Mouse (Mus musculus): ENCODE results near the gene Lcn12. TPM values are rescaled to one million over a fixed set of nuclear protein-coding genes. Genes with fewer than 3 reads are reported as not detected.

Gene Lcn12
- polyA plus RNA-seq, 1 experiment from 2014 or later, result not detected

GRCm38 (mm10) chr2:25504538-25504937, 10.8 kb upstream of the Lcn12 start:
- Histone ChIP-seq H3K27me3 (ENCODE audit: low read depth, poor library complexity, severe bottlenecking) (no peaks in the 10 kb centered on the region), H3K9me3 (replicated peaks) (no peaks in the 10 kb centered on the region), H3K4me3 (no peak overlapping the region), H3K4me1 (peaks cover 24% of the 10 kb centered on the region), H3K27ac (replicated peaks) (no peak overlapping the region), H3K36me3 (peaks cover 41% of the 10 kb centered on the region)
- 97% methylated on average over 19 of the region's 19 CpGs for WGBS
- DNase-seq (ENCODE audit: low spot score), result no peak

- Histone ChIP-seq H3K36me3 (peaks cover 41% of the 10 kb centered on the region), H3K9me3 (replicated peaks) (no peaks in the 10 kb centered on the region), H3K27ac (replicated peaks) (no peak overlapping the region), H3K4me3 (no peak overlapping the region), H3K27me3 (ENCODE audit: low read depth, poor library complexity, severe bottlenecking) (no peaks in the 10 kb centered on the region), H3K4me1 (peaks cover 30% of the 10 kb centered on the region)
- 84% methylated on average over 3 of the region's 3 CpGs for WGBS
- DNase-seq (ENCODE audit: low spot score), result no peak
These were observed 9.0 kb upstream of the Lcn12 start for GRCm38 (mm10) chr2:25502726-25503125.

- DNase-seq (ENCODE audit: low spot score), result no peak
- Histone ChIP-seq H3K9me3 (replicated peaks) (no peaks in the 10 kb centered on the region), H3K27ac (replicated peaks) (peak within 1 kb of the TSS; percentile 96), H3K36me3 (peaks cover 41% of the 10 kb centered on the region), H3K27me3 (ENCODE audit: low read depth, poor library complexity, severe bottlenecking) (no peaks in the 10 kb centered on the region), H3K4me1 (peaks cover 31% of the 10 kb centered on the region), H3K4me3 (peak within 1 kb of the TSS; percentile 88)
- 77% methylated on average over 20 of the region's 20 CpGs for WGBS
These were observed 8.1 kb upstream of the Lcn12 start, which contains the start of gene C8g for GRCm38 (mm10) chr2:25501593-25502486. TSS of gene C8g (minus strand) at chr2:25501719.

- Histone ChIP-seq H3K4me1 (peaks cover 31% of the 10 kb centered on the region), H3K36me3 (peaks cover 36% of the 10 kb centered on the region), H3K9me3 (replicated peaks) (no peaks in the 10 kb centered on the region), H3K27ac (replicated peaks) (peak within 1 kb of the TSS; percentile 96), H3K4me3 (peak within 1 kb of the TSS; percentile 88), H3K27me3 (ENCODE audit: low read depth, poor library complexity, severe bottlenecking) (no peaks in the 10 kb centered on the region)
- WGBS, result 2% methylated on average over 42 of the region's 44 CpGs
- peak; percentile 96 for DNase-seq (ENCODE audit: low spot score)
These were observed 7.1 kb upstream of the Lcn12 start, which contains the start of gene Fbxw5 for GRCm38 (mm10) chr2:25500576-25501405. TSS of gene Fbxw5 (plus strand) at chr2:25500750.

- H3K4me3 ChIP-seq, result peak overlapping the region; percentile 88
- peaks cover 29% of the 10 kb centered on the region for H3K36me3 ChIP-seq
- H3K27me3 ChIP-seq (ENCODE audit: low read depth, poor library complexity, severe bottlenecking), result no peaks in the 10 kb centered on the region
- 75% methylated on average over 6 of the region's 6 CpGs for WGBS
- no peaks in the 10 kb centered on the region for H3K9me3 ChIP-seq (replicated peaks)
- H3K27ac ChIP-seq (replicated peaks), result peak overlapping the region; percentile 96
- peaks cover 31% of the 10 kb centered on the region for H3K4me1 ChIP-seq
- no peak for DNase-seq (ENCODE audit: low spot score)
These were observed 6.4 kb upstream of the Lcn12 start for GRCm38 (mm10) chr2:25500071-25500575.

- 0 out of 2 replicates have a peak overlapping the region, but pooled peaks have one; percentile 12 for H3K4me3 ChIP-seq
- no peak for DNase-seq (ENCODE audit: low spot score)
- H3K9me3 ChIP-seq (replicated peaks), result no peaks in the 10 kb centered on the region
- no peak overlapping the region for H3K27ac ChIP-seq (replicated peaks)
- peaks cover 16% of the 10 kb centered on the region for H3K36me3 ChIP-seq
- H3K27me3 ChIP-seq (ENCODE audit: low read depth, poor library complexity, severe bottlenecking), result no peaks in the 10 kb centered on the region
- WGBS, result 76% methylated on average over 15 of the region's 15 CpGs
- H3K4me1 ChIP-seq, result peaks cover 31% of the 10 kb centered on the region
These were observed 5.1 kb upstream of the Lcn12 start for GRCm38 (mm10) chr2:25498622-25499478.

GRCm38 (mm10) chr2:25497846-25498575, 4.3 kb upstream of the Lcn12 start:
- Histone ChIP-seq H3K9me3 (replicated peaks) (no peaks in the 10 kb centered on the region), H3K27me3 (ENCODE audit: low read depth, poor library complexity, severe bottlenecking) (no peaks in the 10 kb centered on the region), H3K4me1 (peaks cover 31% of the 10 kb centered on the region), H3K4me3 (no peak overlapping the region), H3K27ac (replicated peaks) (no peak overlapping the region), H3K36me3 (peaks cover 9% of the 10 kb centered on the region)
- WGBS, result 65% methylated on average over 6 of the region's 6 CpGs
- DNase-seq (ENCODE audit: low spot score), result no peak

GRCm38 (mm10) chr2:25496462-25496861, 2.8 kb upstream of the Lcn12 start:
- DNase-seq (ENCODE audit: low spot score), result peak; percentile 24
- Histone ChIP-seq H3K4me1 (peaks cover 20% of the 10 kb centered on the region), H3K9me3 (replicated peaks) (no peaks in the 10 kb centered on the region), H3K36me3 (no peaks in the 10 kb centered on the region), H3K27ac (replicated peaks) (no peak overlapping the region), H3K4me3 (no peak overlapping the region), H3K27me3 (ENCODE audit: low read depth, poor library complexity, severe bottlenecking) (no peaks in the 10 kb centered on the region)
- WGBS, result 44% methylated on average over 4 of the region's 4 CpGs

- no peak overlapping the region for H3K27ac ChIP-seq (replicated peaks)
- 83% methylated on average over 5 of the region's 5 CpGs for WGBS
- no peaks in the 10 kb centered on the region for H3K9me3 ChIP-seq (replicated peaks)
- DNase-seq (ENCODE audit: low spot score), result no peak
- no peaks in the 10 kb centered on the region for H3K36me3 ChIP-seq
- no peaks in the 10 kb centered on the region for H3K27me3 ChIP-seq (ENCODE audit: low read depth, poor library complexity, severe bottlenecking)
- H3K4me3 ChIP-seq, result no peak overlapping the region
- 0 out of 2 replicates have a peak, but pooled peaks cover 4% of the 10 kb centered on the region for H3K4me1 ChIP-seq
These were observed 723 bp downstream of the Lcn12 start for GRCm38 (mm10) chr2:25492988-25493387.

- H3K4me3 ChIP-seq, result no peak overlapping the region
- H3K4me1 ChIP-seq, result 0 out of 2 replicates have a peak, but pooled peaks cover 6% of the 10 kb centered on the region
- no peaks in the 10 kb centered on the region for H3K27me3 ChIP-seq (ENCODE audit: low read depth, poor library complexity, severe bottlenecking)
- no peak overlapping the region for H3K27ac ChIP-seq (replicated peaks)
- no peak for DNase-seq (ENCODE audit: low spot score)
- WGBS, result 83% methylated on average over 7 of the region's 7 CpGs
- no peaks in the 10 kb centered on the region for H3K9me3 ChIP-seq (replicated peaks)
- no peaks in the 10 kb centered on the region for H3K36me3 ChIP-seq
These were observed 5.0 kb downstream of the Lcn12 start for GRCm38 (mm10) chr2:25488671-25489068.

- Histone ChIP-seq H3K4me1 (0 out of 2 replicates have a peak, but pooled peaks cover 6% of the 10 kb centered on the region), H3K4me3 (no peak overlapping the region), H3K27ac (replicated peaks) (no peak overlapping the region), H3K9me3 (replicated peaks) (no peaks in the 10 kb centered on the region), H3K27me3 (ENCODE audit: low read depth, poor library complexity, severe bottlenecking) (no peaks in the 10 kb centered on the region), H3K36me3 (no peaks in the 10 kb centered on the region)
- no peak for DNase-seq (ENCODE audit: low spot score)
- 78% methylated on average over 6 of the region's 6 CpGs for WGBS
These were observed 5.6 kb downstream of the Lcn12 start for GRCm38 (mm10) chr2:25487965-25488670.

Measured in midbrain, embryonic 10.5 days (tissue).